7 mouse cellular contexts compared by ENCODE assay signal in genomic region chr6:120362774-120363687, GRCm38 (mm10). TPM values are rescaled to one million over a fixed set of nuclear protein-coding genes. Genes with fewer than 3 reads are reported as not detected.
DNase-seq lines count a peak whose midpoint lies in the region; ATAC-seq lines count a peak whose summit lies in the region.

No protein-coding gene starts in this region.

- DNase-seq in lung, postnatal 25 days (ENCODE audit: low spot score), result no peak
- DNase-seq in limb, embryonic 10.5 days (ENCODE audit: low spot score), result peak; percentile 28
- peak; percentile 18 for DNase-seq in neural tube, embryonic 10.5 days (ENCODE audit: extremely low spot score, low spot score)
- no peak for DNase-seq in adrenal gland, adult 18-20 months (ENCODE audit: low spot score in 2 of 2)
- no peak for DNase-seq in right cerebral cortex, postnatal 4 days

- peak; percentile 7; the same call in 1 of the 2 replicates for ATAC-seq in lung, embryonic 15.5 days (ENCODE audit: borderline replicate concordance, extremely low read depth, low FRiP score, low TSS enrichment)
- ATAC-seq in embryonic facial prominence, embryonic 12.5 days (ENCODE audit: insufficient number of reproducible peaks, insufficient read depth, low FRiP score, low TSS enrichment), result no peak; the same call in 1 of the 2 replicates

- H3K4me3 ChIP-seq in lung, embryonic 15.5 days, result peak overlapping the region; percentile 100
- H3K4me3 ChIP-seq in embryonic facial prominence, embryonic 12.5 days, result peak overlapping the region; percentile 99
- H3K4me3 ChIP-seq in limb, embryonic 10.5 days, result peak overlapping the region; percentile 98

- peak overlapping the region; percentile 89 for H3K9ac ChIP-seq in lung, embryonic 15.5 days
- peak overlapping the region; percentile 93 for H3K9ac ChIP-seq in embryonic facial prominence, embryonic 12.5 days

- H3K4me2 ChIP-seq in lung, embryonic 15.5 days, result peak overlapping the region; percentile 66
- H3K4me2 ChIP-seq in embryonic facial prominence, embryonic 12.5 days (replicated peaks), result peak overlapping the region; percentile 84

- H3K36me3 ChIP-seq in lung, embryonic 15.5 days, result peaks cover 8% of the 10 kb centered on the region
- H3K36me3 ChIP-seq in embryonic facial prominence, embryonic 12.5 days, result peaks cover 14% of the 10 kb centered on the region
- H3K36me3 ChIP-seq in limb, embryonic 10.5 days, result peaks cover 16% of the 10 kb centered on the region

- 22% methylated on average over 15 of the region's 15 CpGs for WGBS in lung, embryonic 15.5 days
- WGBS in embryonic facial prominence, embryonic 12.5 days, result 26% methylated on average over 15 of the region's 15 CpGs
- WGBS in limb, embryonic 10.5 days, result 29% methylated on average over 15 of the region's 15 CpGs

- H3K27me3 ChIP-seq in lung, embryonic 15.5 days, result no peaks in the 10 kb centered on the region
- no peaks in the 10 kb centered on the region for H3K27me3 ChIP-seq in embryonic facial prominence, embryonic 12.5 days
- H3K27me3 ChIP-seq in limb, embryonic 10.5 days (ENCODE audit: low read depth, poor library complexity, severe bottlenecking), result no peaks in the 10 kb centered on the region

- no peaks in the 10 kb centered on the region for H3K9me3 ChIP-seq in lung, embryonic 15.5 days
- no peaks in the 10 kb centered on the region for H3K9me3 ChIP-seq in embryonic facial prominence, embryonic 12.5 days
- H3K9me3 ChIP-seq in limb, embryonic 10.5 days (replicated peaks), result no peaks in the 10 kb centered on the region

- H3K4me1 ChIP-seq in lung, embryonic 15.5 days, result peaks cover 16% of the 10 kb centered on the region
- H3K4me1 ChIP-seq in embryonic facial prominence, embryonic 12.5 days, result peaks cover 9% of the 10 kb centered on the region; the same call in 1 of the 2 replicates
- H3K4me1 ChIP-seq in limb, embryonic 10.5 days, result peaks cover 18% of the 10 kb centered on the region

- peak overlapping the region; percentile 96 for H3K27ac ChIP-seq in lung, embryonic 15.5 days
- peak overlapping the region; percentile 93 for H3K27ac ChIP-seq in embryonic facial prominence, embryonic 12.5 days
- H3K27ac ChIP-seq in limb, embryonic 10.5 days, result peak overlapping the region; percentile 94

RNA-seq across cellular contexts. Expression of gene Kdm5a, which starts 0.9 kb away (rescaled TPM):
- 39.6 and 45.2 TPM in 2 replicates for polyA plus RNA-seq in lung, embryonic 15.5 days (2015; fragmentation: Nextera tagmentation; extraction: Ambion mirVana)
- polyA plus RNA-seq in embryonic facial prominence, embryonic 12.5 days (2016; fragmentation: Nextera tagmentation; extraction: Ambion mirVana), result 50.6 and 58.3 TPM in 2 replicates
- polyA plus RNA-seq in limb, embryonic 10.5 days (2016; fragmentation: Nextera tagmentation; extraction: Ambion mirVana), result 45.7 and 45.9 TPM in 2 replicates
- 10 to 100 TPM; 39.0 to 48.5 TPM for total RNA-seq in adrenal gland, adult 18-20 months (2021)

RNA-seq across cellular contexts. Expression of gene Ccdc77, which starts 1.1 kb away (rescaled TPM):
- 25.4 and 26.6 TPM in 2 replicates for polyA plus RNA-seq in lung, embryonic 15.5 days (2015; fragmentation: Nextera tagmentation; extraction: Ambion mirVana)
- polyA plus RNA-seq in embryonic facial prominence, embryonic 12.5 days (2016; fragmentation: Nextera tagmentation; extraction: Ambion mirVana), result 23.9 and 26.8 TPM in 2 replicates
- polyA plus RNA-seq in limb, embryonic 10.5 days (2016; fragmentation: Nextera tagmentation; extraction: Ambion mirVana), result 25.6 and 29.4 TPM in 2 replicates
- total RNA-seq in adrenal gland, adult 18-20 months (2021), result 1 to 10 TPM; 5.3 to 6.1 TPM

Comparison
In these comparisons a context has a peak if more than half of its experiments do, and no peak if none do; other contexts are left out.
1. DNase-seq: peak in limb, embryonic 10.5 days (single experiment) and neural tube, embryonic 10.5 days (single experiment); none in lung, postnatal 25 days (single experiment), adrenal gland, adult 18-20 months (0 of 2) and right cerebral cortex, postnatal 4 days (single experiment).
2. Peak in every context shown above with its lines, with median percentiles within 50 percentile points of each other: H3K27ac ChIP-seq and H3K4me3 ChIP-seq.